Mouse (Mus musculus) heart, postnatal 0 days (tissue): Measurements from ENCODE around the gene Mrpl9.

ENCODE experiments used
- CTCF ChIP-seq: IDR thresholded peaks from 2 replicates; pipeline ENCODE4 v1.5.1; 2016; ENCODE audit warnings: antibody characterized with exemption, control low read depth, low read depth
- EP300 ChIP-seq: IDR thresholded peaks from 2 replicates; pipeline ENCODE4 v1.6.1; 2016; ENCODE audit warnings: antibody characterized with exemption, low read depth

GRCm38 (mm10) chr3:94473567-94474232 is 30.6 kb downstream of the Mrpl9 start:
- TF ChIP-seq CTCF (no peak), EP300 (no peak)
